Mouse (Mus musculus) megakaryocyte, adult 5-6 weeks (primary cell): Measurements from ENCODE around the gene Epha3. TPM values are rescaled to one million over a fixed set of nuclear protein-coding genes. Genes with fewer than 3 reads are reported as not detected.

ENCODE experiments used
- ATAC-seq: 2 replicates; pipeline ENCODE4 v1.8.0; 2016; ENCODE audit warnings: mild to moderate bottlenecking, inconsistent platforms; ENCODE audit not compliant: poor library complexity, severe bottlenecking
- total RNA-seq, 2 experiments: library from RNA; stranded (forward) in 1 of 2; stranded (reverse) in 1 of 2; fragments of 153-499, 151-499 nt in 1 of 2; fragments of 221-1000, 200-1000 nt in 1 of 2; gene quantifications; 2 replicates each; pipeline versions ENCODE4 v1.2.3 to v1.2.4; 2015 to 2017

Epha3 gene
- total RNA-seq, 2 experiments from 2014 or later = 0.18 TPM; not detected in 1

GRCm38 (mm10) chr16:63658302-63658974 is 205.5 kb downstream of the Epha3 start:
- no peak for ATAC-seq

- no peak for ATAC-seq
These were observed 206.2 kb downstream of the Epha3 start for GRCm38 (mm10) chr16:63657743-63658142.

GRCm38 (mm10) chr16:63653393-63653918 is 210.5 kb downstream of the Epha3 start:
- no peak for ATAC-seq

GRCm38 (mm10) chr16:63650760-63651159 is 213.2 kb downstream of the Epha3 start:
- ATAC-seq = no peak

- ATAC-seq = no peak
These were observed 217.4 kb downstream of the Epha3 start for GRCm38 (mm10) chr16:63646577-63646976.

GRCm38 (mm10) chr16:63642641-63643040 is 221.3 kb downstream of the Epha3 start:
- ATAC-seq = no peak

- no peak for ATAC-seq
These were observed 222.4 kb downstream of the Epha3 start for GRCm38 (mm10) chr16:63641603-63642002.

- ATAC-seq = no peak
These were observed 225.3 kb downstream of the Epha3 start for GRCm38 (mm10) chr16:63638701-63639100.

GRCm38 (mm10) chr16:63633748-63634166 is 230.2 kb downstream of the Epha3 start:
- no peak for ATAC-seq

- ATAC-seq = no peak
These were observed 238.7 kb downstream of the Epha3 start for GRCm38 (mm10) chr16:63625229-63625628.

- no peak for ATAC-seq
These were observed 242.1 kb downstream of the Epha3 start for GRCm38 (mm10) chr16:63621845-63622244.

GRCm38 (mm10) chr16:63615396-63615795 is 248.6 kb downstream of the Epha3 start:
- no peak for ATAC-seq

- ATAC-seq = no peak
These were observed 251.0 kb downstream of the Epha3 start for GRCm38 (mm10) chr16:63613006-63613405.

GRCm38 (mm10) chr16:63600229-63600628 is 263.7 kb downstream of the Epha3 start:
- no peak for ATAC-seq

GRCm38 (mm10) chr16:63594656-63595055 is 269.3 kb downstream of the Epha3 start:
- no peak for ATAC-seq

- ATAC-seq = no peak
These were observed 294.2 kb downstream of the Epha3 start for GRCm38 (mm10) chr16:63569746-63570145.

- ATAC-seq = no peak
These were observed 297.7 kb downstream of the Epha3 start for GRCm38 (mm10) chr16:63566106-63566836.

GRCm38 (mm10) chr16:63556410-63557146 is 307.4 kb downstream of the Epha3 start:
- ATAC-seq = no peak

GRCm38 (mm10) chr16:63552531-63552930 is 311.4 kb downstream of the Epha3 start:
- no peak for ATAC-seq

- no peak for ATAC-seq
These were observed 324.5 kb downstream of the Epha3 start for GRCm38 (mm10) chr16:63539489-63539888.

GRCm38 (mm10) chr16:63528821-63529220 is 335.2 kb downstream of the Epha3 start:
- ATAC-seq = no peak
